Mouse (Mus musculus): ENCODE results near the gene Nfatc2ip.

DNA sequence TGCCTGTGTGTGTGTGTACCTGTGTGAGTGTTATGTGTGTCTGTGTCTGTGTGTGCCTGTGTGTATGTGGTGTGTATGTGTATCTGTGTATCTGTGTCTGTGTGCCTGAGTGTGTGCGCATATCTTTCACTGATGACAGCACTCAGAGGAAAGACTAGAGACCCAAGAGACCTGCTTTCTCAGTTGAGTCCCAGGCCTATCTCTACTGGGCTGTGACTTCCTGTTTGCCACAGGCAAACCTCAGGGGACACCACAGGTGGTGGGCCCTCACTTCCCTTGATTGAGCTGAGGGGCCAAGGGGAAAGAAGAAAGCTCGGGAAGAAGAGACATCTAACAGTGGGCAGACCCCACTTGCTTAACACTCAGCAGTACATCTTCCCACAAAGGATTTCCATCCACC lies 20.1 kb upstream of the Nfatc2ip start:
- TF ChIP-seq POLR2A (IDR thresholded peaks at IDR 0.05; ENCODE audit: extremely low read depth, insufficient read depth, low read length) (no peak), CTCF (IDR thresholded peaks at IDR 0.05; ENCODE audit: low read depth, low read length) (no peak)
